Mouse (Mus musculus) layer of hippocampus, adult 9-10 months (tissue): ENCODE measurements around the gene Gm28374.
"Not testable (repeated sequence)": the region's sequence is repeated elsewhere in the genome, so short reads cannot be mapped to it uniquely, and the experiment has no call there.

ENCODE experiments used
- DNase-seq: peaks from one replicate; pipeline ENCODE4 v3.0.0; 2022; ENCODE audit warnings: low spot score

Gm28374 gene

DNA sequence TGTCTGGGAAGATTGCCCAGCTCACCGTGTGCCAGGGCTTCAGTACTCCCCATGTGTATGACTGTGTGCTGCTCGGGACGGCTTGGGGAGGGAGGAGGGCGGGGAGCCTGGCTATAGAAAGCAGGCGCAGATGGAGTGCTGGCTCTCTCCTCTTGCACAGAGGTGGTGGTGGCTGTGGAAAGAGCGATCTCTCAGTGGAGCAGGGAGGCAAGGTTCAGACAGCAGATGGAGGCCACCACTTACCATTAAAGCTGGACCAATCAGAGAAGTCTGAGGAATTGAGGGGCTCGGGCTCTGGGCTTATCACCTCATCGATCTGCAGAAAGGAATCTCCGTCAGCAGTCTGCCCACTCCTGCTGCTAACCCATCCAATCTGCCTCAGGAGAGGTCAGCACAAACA lies at the start of gene Gm28374:
TSS of gene Gm28374 (minus strand) at position 101 of the 400 bp plus-strand sequence.
- no peak for DNase-seq

DNA sequence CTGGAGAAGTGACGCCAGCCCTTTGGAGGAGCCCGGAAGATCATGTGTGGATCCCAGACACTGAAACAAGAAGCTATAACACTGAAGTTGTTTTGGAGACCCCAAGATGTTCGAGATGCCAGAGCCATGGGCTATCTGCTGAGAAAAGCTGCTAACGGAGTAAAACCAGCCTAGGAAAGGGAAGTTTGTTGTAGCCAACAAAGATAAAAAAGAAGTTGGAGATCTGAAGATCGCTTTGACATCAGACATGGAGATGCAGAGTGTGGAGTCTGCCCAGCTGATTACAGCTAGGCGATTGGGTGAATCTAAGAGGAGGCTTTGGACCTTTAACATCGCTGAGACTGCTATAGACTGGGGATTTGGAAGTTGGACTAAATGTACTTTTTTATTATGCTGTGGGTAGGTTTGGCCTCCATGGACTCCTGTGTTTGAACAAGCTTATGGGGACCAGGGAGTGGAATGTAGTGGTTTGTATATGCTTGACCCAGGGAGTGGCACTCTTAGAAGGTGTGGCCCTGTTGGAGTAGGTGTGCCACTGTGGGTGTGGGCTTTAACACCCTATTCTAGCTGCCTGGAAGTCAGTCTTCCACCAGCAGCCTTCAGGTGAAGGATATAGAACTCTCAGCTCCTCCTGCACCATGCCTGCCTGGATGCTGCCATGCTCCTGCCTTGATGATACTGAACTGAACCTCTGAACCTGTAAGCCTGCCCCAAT lies 48.5 kb upstream of the Gm28374 start:
- not testable (repeated sequence) for DNase-seq

DNA sequence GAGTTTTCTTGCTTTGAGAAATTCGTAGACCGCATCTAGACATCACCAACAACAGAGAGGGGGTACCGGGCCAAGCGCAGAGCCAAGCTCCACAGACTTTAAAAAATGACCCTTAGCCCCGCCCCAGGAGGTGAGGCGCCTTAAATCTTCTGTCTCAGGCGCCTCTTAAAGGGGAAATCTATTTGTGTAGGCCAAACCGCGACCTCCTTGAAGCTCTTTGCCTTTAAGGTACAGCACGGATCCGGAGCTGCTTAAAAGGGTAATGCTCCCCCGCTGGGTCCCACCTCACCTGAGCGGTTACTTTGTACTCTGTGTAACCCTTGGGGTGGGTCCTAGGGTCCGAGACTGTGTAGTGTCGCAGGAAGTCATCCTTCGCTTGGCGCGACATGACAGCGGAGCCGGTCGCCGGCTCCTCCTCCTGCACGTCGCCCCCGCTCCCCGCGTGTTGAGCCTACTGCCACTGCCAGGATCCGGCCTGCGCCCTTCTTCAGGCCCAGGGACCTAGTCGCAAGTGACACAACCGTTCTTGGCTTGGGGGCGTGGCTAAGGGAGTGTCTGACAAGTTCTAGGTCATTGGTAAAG lies 45.8 kb upstream of the Gm28374 start, which contains the start of gene Snx15:
TSS of gene Snx15 (minus strand) at position 545 of the 582 bp plus-strand sequence.
- peak; percentile 94 for DNase-seq

DNA sequence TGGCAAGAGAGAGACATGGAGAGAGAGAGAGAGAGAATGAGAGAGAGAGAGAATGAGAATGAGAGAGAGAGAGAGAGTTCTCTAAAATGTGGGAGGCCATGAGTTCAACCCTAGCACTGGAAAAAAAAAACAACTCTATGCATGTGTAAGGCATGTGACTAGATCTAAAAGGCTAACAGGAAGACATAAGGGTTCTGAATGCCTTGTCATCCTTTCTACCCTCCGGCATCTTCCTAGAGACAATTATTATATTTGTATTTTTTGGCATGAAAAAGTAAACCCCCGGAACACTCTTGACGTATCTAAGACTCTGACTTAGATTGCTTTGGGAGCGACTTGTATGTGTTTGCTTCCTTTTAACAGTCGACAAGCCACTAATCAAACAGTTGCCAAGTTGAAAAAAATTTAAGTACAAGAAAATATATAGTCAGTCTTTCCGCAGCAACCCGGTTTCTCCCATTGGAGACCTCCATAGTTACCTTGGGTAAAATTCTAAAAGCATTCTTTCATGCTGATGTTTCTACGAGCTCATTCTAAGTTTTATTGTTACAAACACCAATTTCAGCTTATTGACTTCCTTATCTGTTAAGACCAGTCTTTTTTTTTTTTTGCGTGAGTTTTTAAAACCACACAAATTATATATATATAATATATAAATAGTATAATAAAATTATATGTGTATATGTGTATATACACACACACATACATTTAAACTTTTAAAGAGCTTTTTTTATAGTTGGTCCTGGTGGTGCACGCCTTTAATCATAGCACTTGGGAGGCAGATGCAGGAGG lies 44.9 kb upstream of the Gm28374 start:
- no peak for DNase-seq

DNA sequence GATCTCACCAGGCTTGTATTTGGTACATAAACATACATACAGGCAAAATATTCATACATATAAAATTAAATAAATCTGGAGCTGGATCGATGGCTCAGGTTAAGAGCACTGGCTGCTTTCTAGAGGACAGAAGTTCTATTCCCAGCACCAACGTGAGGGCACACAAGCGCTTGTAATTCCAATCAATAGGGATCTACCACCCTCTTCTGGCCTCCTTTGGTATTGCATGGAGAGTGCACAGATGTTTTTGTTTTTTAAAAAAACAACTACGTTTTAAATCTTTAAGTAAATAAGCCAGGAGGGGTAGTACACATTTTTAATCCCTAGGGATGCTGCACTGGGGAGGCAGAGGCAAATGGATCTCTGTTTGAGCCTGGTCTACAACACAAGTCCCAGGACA lies 44.2 kb upstream of the Gm28374 start:
- DNase-seq: no peak

DNA sequence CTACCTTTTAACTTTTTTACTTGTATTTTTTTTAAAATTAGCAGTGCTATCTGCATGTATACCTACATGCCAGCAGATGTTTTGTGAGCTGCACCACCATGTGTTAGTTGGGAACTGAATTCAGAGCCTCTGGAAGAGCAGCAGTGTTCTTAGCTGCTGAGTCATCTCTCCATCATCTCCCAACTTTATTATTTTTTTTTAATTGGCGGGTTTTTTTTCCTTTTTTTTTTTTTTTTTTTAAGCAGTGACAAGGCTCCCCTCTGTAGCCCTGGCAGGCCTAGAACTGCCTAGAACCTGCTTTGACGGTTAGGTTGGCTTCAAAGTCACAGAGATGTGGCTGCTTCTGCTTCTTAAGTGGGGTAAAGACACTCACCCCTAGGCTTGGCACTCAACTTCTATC lies 42.8 kb upstream of the Gm28374 start:
- DNase-seq: no peak

DNA sequence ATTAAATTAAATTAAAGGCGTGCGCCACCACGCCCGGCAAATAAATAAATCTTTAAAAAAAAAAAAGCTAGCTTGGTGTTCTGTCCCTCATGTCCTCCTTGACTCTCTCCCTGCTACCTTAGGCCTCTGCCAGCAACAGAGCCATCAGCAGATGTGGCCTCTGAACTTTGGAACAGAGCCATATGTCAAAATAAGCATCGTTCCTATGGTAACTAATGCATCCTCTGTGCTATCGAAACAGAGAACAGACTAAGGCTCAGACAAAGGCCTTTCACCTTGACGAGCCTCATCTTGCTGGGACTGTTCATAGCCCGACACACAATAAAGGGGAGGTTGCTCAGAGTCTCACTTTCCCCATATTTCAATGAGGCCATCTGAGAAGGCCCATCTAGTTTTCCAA lies 41.3 kb upstream of the Gm28374 start:
- DNase-seq: no peak

DNA sequence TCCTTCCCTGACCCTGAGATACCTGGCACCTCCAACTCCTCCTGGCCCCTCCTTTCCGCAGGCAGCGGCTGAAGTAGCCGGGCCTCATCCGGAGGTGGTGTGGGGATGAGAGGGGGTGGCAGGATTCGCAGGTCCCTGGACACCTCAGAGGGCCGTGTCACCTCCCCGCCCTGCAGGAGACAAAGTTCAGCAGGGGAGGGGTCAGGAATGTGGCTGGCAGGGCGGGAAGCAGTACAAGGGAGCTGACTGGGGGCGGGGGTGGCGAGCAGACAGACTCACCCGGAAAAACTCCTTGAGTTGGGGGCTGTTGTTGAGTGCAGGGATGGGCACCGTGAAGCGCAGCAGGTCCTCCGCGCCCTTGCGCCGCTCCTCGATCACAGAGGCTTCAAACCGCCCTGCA lies 39.7 kb upstream of the Gm28374 start:
- no peak for DNase-seq

DNA sequence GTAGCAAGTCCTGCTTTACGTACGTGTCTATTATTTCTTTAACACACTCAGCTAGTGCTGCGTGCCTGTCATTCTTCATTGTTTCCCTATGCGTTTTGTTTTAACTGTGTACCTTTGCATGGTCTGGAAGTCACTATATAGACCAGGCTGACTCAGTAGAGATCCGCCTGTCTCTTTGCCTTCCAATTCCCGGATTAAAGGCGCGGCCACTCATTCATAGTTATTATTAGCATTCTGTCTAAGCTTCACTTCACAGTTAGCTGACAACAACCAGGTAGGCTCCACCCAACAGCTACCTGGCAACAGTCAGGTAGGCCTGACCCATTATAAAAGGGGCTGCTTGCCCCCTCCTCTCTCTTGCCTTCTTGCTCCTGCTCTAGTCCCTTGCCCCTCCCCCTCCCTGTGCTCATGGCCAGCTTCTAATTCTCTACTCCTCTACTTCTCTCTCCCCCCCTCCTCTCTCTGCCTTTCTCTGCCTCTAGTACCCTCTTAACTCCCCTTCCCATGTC lies 36.7 kb upstream of the Gm28374 start:
- no peak for DNase-seq

DNA sequence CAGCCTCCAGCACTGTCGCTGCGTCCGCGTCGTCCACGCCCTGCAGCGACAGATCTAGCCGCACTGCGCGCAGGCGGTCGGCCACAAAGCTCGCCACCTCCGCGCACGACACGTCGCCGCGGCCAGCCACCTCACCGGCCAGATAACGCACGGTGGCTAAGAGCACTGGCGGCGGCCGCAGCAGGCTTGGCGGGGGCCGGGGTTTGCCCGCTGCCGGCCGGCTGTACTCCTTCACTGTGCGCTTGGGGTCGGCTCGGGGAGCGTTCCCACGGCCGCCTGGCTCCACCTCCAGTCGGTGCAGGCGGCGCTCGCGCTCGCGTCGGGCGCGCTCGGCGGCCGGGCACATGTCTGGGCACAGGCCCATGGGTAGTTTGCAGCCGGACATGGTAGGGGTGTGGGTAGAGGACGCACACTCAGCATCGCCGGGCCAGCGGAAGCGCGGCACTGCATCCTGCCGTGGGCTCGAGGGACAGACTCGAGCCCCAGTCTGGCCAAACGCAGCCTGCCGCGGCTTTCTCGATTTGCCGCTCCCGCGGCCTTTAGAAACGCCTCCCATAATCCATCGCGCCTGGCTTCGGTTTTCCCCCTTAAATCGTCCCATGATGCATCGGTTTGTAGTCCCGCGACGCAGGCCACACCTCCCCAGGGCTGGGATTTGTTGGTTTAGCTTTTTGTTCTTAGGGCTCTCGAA lies 36.1 kb upstream of the Gm28374 start, which contains the start of gene Sac3d1:
TSS of gene Sac3d1 (minus strand) at position 665 of the 691 bp plus-strand sequence.
- DNase-seq: peak; percentile 89

DNA sequence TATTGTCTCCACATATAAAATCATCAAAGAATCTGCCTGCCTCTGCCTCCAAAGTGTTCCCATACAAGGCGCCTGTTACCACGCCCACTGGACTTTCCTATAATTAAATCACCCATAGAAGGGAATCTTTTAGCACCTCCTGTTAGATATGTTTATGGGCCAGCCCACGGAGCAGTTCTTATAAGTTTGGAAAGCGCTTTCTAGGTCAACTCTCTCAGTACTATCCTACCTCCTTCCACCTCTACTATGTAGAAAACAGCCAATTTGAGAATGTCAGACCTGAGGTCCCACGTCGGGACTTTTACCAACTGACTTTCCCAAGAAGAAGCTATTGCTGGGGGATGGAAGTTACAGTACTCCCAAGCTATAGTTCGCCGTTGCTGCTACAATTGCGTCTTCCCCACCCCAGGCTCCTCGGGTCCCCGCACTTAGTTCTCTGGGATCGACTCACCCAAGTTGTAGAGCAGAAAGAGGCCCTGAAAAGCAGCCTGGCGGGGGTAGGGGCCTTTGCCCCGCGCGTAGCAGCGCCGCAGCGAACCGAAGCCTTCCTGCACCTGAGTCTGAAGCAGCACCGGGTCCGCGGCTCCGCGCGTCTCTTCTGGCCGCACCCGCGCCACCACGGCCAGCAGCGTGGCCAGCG lies 35.4 kb upstream of the Gm28374 start:
- no peak for DNase-seq

DNA sequence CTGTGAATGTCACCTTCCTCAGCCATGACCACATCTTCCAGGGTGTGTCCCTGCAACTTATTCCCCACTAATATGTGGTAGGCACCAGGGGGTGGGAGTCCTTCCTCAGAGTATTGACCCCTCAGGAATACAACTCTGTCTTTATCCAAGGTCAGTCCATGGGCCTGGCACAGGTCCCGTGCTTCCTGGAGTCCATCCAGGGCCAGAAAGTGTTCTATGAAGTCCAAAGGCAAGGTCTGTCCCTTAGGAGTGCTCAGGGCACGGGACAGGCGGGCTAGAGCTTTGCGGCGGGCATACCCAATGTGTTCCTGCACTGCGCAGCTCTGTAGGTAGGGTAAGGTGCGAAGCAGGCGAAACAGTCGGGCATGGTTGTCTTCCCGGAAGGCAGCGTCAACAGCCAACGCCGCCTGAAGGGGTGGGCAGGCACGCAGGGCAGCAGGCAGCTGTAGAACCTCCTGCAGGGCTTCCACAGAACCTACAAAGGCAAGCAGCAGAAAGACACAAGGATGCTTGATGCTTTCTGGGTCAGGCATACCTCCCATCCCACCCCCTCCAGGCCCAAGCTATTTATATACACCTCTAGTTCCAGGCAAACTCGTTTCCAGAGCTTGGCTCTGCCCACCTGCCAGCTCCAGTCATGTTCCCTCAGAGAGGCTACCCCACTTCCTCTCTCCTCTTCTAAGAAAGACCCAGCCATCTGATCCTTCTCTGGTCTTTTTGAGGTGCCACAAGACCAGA lies 34.2 kb upstream of the Gm28374 start:
- DNase-seq: no peak

DNA sequence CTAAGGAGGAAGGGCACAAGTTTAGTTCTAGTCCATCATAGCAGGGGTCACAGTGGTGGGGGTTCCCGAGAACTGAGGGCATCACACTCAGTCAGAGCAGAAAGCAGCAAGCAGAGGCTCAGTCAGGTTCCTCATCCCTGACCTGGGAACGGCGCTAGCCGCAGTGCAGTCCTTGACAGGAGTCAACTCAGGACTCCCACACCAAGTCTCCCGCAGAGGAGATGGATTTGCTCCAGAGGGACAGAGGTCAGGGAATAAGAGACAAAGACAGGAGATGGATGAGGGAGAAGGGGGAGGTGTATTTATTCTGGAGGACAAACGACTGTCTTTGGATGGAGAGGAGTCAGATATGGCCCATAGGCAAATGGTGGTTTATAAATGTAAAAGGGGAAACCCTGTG lies 31.1 kb upstream of the Gm28374 start:
- no peak for DNase-seq

DNA sequence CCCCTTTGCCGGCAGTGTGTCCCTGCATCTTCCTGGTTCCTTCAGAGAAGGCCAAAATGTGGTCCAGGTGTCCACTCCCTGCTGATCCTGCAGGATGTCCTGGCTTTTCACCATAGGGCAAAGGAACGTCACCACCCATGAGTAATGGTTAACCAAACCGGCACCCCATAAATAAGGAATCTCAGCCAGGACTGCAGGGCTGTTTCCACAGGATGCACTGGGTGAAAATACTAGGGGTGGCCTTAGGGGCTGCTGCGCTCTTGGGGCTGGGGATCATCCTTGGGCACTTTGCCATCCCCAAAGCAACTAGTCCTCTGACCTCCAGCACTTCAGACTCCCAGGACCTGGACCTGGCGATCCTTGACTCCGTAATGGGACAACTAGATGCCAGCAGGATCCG lies 23.5 kb upstream of the Gm28374 start, which contains the start of gene Naaladl1:
TSS of gene Naaladl1 (plus strand) at position 197 of the 400 bp plus-strand sequence.
- DNase-seq: no peak

DNA sequence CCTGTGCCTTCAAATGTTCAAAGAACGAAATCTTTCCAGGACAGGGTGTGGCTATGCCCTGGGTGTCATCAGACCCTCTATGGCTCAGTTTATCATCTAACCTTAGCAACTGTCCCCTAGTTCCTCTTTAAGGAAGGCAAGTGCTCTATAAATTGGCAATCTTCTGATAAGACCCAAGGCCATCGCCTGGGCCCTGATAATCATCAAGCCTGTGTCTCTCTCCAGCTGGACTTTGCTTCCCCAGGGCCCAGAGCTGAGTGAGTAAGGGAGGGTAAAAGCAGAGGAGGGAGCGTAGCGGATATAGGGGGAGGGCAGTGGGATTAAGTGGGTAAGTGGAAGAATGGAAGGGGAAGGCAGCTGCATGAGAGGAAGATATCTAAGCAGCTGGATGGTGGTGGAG lies 22.4 kb upstream of the Gm28374 start:
- DNase-seq: no peak

DNA sequence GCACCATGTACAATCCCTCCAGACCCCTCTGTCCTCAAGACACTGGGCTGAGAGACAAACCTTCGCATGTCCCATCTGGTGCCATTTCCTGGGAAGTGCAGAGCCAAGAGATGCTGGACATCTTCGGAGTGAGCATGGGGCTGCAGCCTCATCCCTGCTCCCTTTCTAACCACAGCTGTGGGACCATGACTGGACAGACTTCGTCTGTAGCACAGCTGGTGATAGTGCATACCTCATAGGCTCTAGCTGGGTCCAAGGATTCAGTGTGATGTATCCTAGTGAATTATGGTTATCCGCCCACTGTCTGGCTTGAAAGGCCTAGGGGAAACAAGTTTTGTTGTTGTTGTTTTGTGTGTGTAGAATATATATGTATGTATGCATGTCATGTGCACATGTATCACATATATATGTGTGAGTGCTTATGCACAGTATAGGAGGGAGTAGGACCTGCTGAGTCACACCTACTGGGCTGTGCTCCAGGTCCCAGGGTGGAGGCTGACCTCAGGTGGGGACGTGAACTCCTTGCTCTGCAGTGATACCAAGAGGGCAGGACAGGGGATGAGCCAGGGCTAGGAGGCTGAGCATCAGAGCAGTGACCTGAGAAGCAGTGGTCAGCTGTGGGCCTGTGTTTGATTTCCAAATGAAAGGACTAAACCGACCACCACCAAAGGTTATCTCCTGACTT lies 20.3 kb upstream of the Gm28374 start:
- DNase-seq: no peak

DNA sequence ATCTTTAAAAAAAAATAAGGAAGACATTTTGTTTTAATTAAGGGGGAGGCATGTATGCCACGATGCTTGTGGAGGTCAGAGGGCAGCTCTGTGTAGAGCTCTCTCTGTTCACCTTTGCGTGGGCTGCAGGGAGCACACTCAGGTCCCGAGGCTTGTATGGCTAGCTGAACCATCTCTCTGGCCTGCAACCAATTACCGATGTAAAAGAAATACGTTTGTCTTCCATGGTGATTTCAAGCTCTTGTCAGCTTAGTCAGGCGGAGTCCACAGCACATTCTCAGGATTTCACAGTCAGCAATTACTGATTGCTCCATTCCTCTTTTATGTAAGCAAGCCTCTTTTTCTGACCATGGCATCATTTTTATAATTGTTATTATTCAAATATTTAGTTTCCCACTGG lies 19.1 kb upstream of the Gm28374 start:
- no peak for DNase-seq

DNA sequence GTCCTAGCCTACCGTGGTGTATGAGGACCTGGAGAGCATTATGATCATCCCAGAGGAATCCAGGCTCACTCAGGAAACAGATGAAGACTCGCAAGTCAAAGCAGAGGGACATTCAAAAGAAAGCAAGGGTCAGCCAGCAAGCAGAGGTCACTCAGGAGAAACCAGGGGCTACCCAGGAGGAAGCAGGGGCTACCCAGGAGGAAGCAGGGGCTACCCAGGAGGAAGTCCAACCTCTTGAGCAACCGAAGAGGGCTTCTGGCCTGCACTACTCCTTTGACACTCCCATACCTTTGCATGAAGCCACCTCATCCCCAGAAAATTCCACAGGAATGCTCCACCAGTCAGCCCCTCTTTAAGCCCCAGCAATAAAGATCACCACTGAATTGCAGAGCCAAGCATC lies 15.8 kb upstream of the Gm28374 start:
- DNase-seq: no peak

DNA sequence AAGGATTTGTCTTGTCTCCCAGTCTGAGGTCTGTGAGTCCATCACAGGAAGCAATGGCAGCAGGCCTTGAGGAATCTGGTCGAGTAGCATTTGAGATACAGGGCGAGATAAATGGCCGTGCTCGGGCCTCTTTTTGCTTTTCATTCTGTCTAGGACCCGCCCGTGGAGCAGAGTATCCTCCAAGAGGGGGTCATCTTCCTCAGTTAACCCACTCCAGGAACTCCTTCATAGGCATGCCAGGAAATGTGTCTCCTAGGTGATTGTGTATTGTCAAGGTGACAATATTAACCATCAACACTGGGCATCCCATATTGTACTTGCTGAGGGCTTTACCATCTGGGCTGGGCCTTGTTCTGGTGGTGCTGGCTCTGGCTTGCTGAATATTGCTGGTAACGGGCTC lies 12.1 kb upstream of the Gm28374 start, which contains the start of gene AC131692.1:
TSS of gene AC131692.1 (plus strand) at position 301 of the 400 bp plus-strand sequence.
- DNase-seq: no peak

DNA sequence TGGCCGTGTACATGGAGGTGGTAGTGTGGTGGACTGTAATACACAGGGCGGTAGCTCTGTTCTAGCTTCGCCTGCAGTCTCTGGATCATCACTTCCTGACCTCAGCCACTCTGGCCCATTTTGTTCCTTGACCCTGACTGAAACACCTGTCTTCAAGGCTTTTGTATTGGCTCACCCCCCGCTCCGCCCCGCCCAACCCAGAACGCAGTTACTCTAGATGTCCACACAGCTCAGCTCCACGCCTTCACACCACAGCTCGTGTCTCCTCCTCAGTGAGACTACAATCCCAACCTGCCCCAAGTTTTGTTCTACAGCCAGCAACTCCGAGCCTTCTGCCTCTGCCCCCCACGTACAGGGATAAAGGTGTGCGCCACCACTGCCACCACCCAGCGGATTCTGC lies 6.8 kb upstream of the Gm28374 start:
- no peak for DNase-seq
